Comparison of ENCODE assay signal across 29 mouse cellular contexts in the genomic region with DNA sequence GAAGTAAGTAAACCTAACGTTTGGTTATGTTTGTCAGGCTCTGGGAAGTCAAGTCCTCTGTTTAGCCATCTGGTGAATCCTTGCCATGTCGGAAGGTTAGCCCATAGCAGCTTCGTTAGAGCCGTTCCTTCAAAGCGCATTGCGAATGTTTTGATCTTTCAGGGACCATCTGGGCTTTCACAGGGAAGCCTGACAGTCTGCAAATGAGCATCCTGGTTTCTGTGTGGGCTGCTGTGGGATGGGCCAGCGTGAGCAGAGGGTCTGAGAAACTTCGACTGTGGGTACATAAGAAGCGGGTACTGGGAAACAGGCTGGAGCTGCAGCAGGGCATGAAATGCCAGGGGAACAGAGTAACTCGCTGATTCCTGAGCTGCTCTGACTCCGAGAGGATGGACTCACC.
DNase-seq lines count a peak whose midpoint lies in the region; ATAC-seq and TF ChIP-seq lines count a peak whose summit lies in the region.
"Had no signal": no experiment of that assay in that cellular context is flagged by ENCODE, and none has a peak within 500 bp of the region (broad histone marks: within the 10 kb centered on the region; RNA-seq: fewer than 3 reads in every experiment).

No protein-coding gene starts in this region.

- intact Hi-C loops in left cerebral cortex, postnatal 25 days (cut with DNase I) = no loop called here

- ATAC-seq in forebrain, postnatal 0 days = peak; percentile 68
- no peak for ATAC-seq in forebrain, embryonic 12.5 days (ENCODE audit: low FRiP score)
- no peak for ATAC-seq in neural tube, embryonic 11.5 days (ENCODE audit: insufficient read depth, low FRiP score, low TSS enrichment)
- ATAC-seq: activated CD4-positive, CD25-positive, alpha-beta regulatory T cell, adult 4 months; midbrain, embryonic 15.5 days had no signal

- no peak overlapping the region for H3K9ac ChIP-seq in forebrain, postnatal 0 days
- no peak overlapping the region for H3K9ac ChIP-seq in forebrain, embryonic 12.5 days
- H3K9ac ChIP-seq in neural tube, embryonic 11.5 days (ENCODE audit: low read length) = no peak overlapping the region
- H3K9ac ChIP-seq: heart, embryonic 12.5 days; hindbrain, embryonic 15.5 days; kidney, embryonic 15.5 days; liver, embryonic 14.5 days; midbrain, embryonic 15.5 days; neural tube, embryonic 12.5 days had no signal

- H3K9me3 ChIP-seq in forebrain, postnatal 0 days (ENCODE audit: low read length) = no peaks in the 10 kb centered on the region
- H3K9me3 ChIP-seq in forebrain, embryonic 12.5 days = no peaks in the 10 kb centered on the region
- no peaks in the 10 kb centered on the region for H3K9me3 ChIP-seq in neural tube, embryonic 11.5 days (ENCODE audit: control insufficient read depth, low read length)
- H3K9me3 ChIP-seq: heart, embryonic 12.5 days; hindbrain, embryonic 15.5 days; kidney, embryonic 15.5 days; midbrain, embryonic 15.5 days; neural tube, embryonic 12.5 days had no signal

- H3K36me3 ChIP-seq in forebrain, postnatal 0 days (ENCODE audit: insufficient read depth) = no peaks in the 10 kb centered on the region
- no peaks in the 10 kb centered on the region for H3K36me3 ChIP-seq in forebrain, embryonic 12.5 days (replicated peaks)
- H3K36me3 ChIP-seq in neural tube, embryonic 11.5 days (ENCODE audit: control insufficient read depth, insufficient read depth, low read length) = no peaks in the 10 kb centered on the region
- H3K36me3 ChIP-seq: heart, embryonic 12.5 days; hindbrain, embryonic 15.5 days; kidney, embryonic 15.5 days; midbrain, embryonic 15.5 days; neural tube, embryonic 12.5 days had no signal

- no peak overlapping the region for H3K4me2 ChIP-seq in forebrain, postnatal 0 days (ENCODE audit: low read depth)
- no peak overlapping the region for H3K4me2 ChIP-seq in forebrain, embryonic 12.5 days
- H3K4me2 ChIP-seq in neural tube, embryonic 11.5 days (ENCODE audit: low read depth) = no peak overlapping the region
- H3K4me2 ChIP-seq: heart, embryonic 12.5 days; hindbrain, embryonic 15.5 days; kidney, embryonic 15.5 days; midbrain, embryonic 15.5 days; neural tube, embryonic 12.5 days had no signal

- DNase-seq in forebrain, postnatal 0 days = no peak
- DNase-seq in neural tube, embryonic 11.5 days (ENCODE audit: low spot score) = peak; percentile 19
- no peak for DNase-seq in neural tube, embryonic 10.5 days (ENCODE audit: extremely low spot score, low spot score)
- peak; percentile 37 for DNase-seq in embryo, embryonic 11 days
- no peak for DNase-seq in left cerebral cortex, postnatal 25 days (ENCODE audit: low spot score in 2 of 2)
- DNase-seq: adrenal gland, adult 2 months; adrenal gland, postnatal 36 days; cerebellum, adult 2 months; cerebellum, postnatal 36 days; gastrocnemius, adult 2 months; gastrocnemius, postnatal 36 days; heart, adult 18-20 months; kidney, adult 18-20 months; layer of hippocampus, adult 9-11 months; liver; lung, adult 2 months; lung, postnatal 10 days; thymus, adult 2 months; thymus, postnatal 4 days had no signal

- WGBS in forebrain, postnatal 0 days = 36% methylated on average over 11 of the region's 11 CpGs
- WGBS in forebrain, embryonic 12.5 days = 50% methylated on average over 11 of the region's 11 CpGs
- 48% methylated on average over 11 of the region's 11 CpGs for WGBS in neural tube, embryonic 11.5 days

- no peak for TF ChIP-seq CTCF in forebrain, postnatal 0 days (IDR thresholded peaks at IDR 0.05; ENCODE audit: low read depth)

- H3K27ac ChIP-seq in forebrain, postnatal 0 days (ENCODE audit: low read depth, low read length) = no peak overlapping the region
- H3K27ac ChIP-seq in forebrain, embryonic 12.5 days = no peak overlapping the region
- H3K27ac ChIP-seq in neural tube, embryonic 11.5 days (ENCODE audit: low read depth, low read length) = no peak overlapping the region
- H3K27ac ChIP-seq: gastrocnemius, adult 2 months; hindbrain, embryonic 15.5 days; kidney, embryonic 15.5 days; liver, embryonic 14.5 days; macrophage; midbrain, embryonic 15.5 days; neural tube, embryonic 12.5 days had no signal

- no peak overlapping the region for H3K4me3 ChIP-seq in forebrain, postnatal 0 days (ENCODE audit: low read depth, low read length)
- H3K4me3 ChIP-seq in forebrain, embryonic 12.5 days (replicated peaks) = no peak overlapping the region
- no peak overlapping the region for H3K4me3 ChIP-seq in neural tube, embryonic 11.5 days (ENCODE audit: low read depth, low read length)
- H3K4me3 ChIP-seq: gastrocnemius, adult 2 months; heart, embryonic 12.5 days; hindbrain, embryonic 15.5 days; kidney, embryonic 15.5 days; midbrain, embryonic 15.5 days; neural tube, embryonic 12.5 days had no signal

- no peaks in the 10 kb centered on the region for H3K27me3 ChIP-seq in forebrain, postnatal 0 days (ENCODE audit: insufficient read depth, low read length)
- 0 out of 2 replicates have a peak, but pooled peaks cover 2% of the 10 kb centered on the region for H3K27me3 ChIP-seq in forebrain, embryonic 12.5 days
- no peaks in the 10 kb centered on the region for H3K27me3 ChIP-seq in neural tube, embryonic 11.5 days (ENCODE audit: control insufficient read depth, insufficient read depth, low read length)
- H3K27me3 ChIP-seq: CH12.LX; heart, embryonic 12.5 days; hindbrain, embryonic 15.5 days; kidney, embryonic 15.5 days; midbrain, embryonic 15.5 days; neural tube, embryonic 12.5 days had no signal

- H3K4me1 ChIP-seq in forebrain, postnatal 0 days (ENCODE audit: insufficient read depth) = no peaks in the 10 kb centered on the region
- H3K4me1 ChIP-seq in forebrain, embryonic 12.5 days = no peaks in the 10 kb centered on the region; the same call in 1 of the 2 replicates
- no peaks in the 10 kb centered on the region for H3K4me1 ChIP-seq in neural tube, embryonic 11.5 days (ENCODE audit: control insufficient read depth, insufficient read depth, low read length)
- H3K4me1 ChIP-seq: heart, embryonic 12.5 days; midbrain, embryonic 15.5 days had no signal

Comparison
In these comparisons a context has a peak if more than half of its experiments do, and no peak if none do; other contexts are left out.
1. DNase-seq: peak in neural tube, embryonic 11.5 days (single experiment) and embryo, embryonic 11 days (single experiment); none in forebrain, postnatal 0 days (single experiment), neural tube, embryonic 10.5 days (single experiment) and left cerebral cortex, postnatal 25 days (0 of 2).